Mouse (Mus musculus) T-helper 17 cell (primary cell): Measurements from ENCODE around the gene Slc39a13.
"Not testable (repeated sequence)": the region's sequence is repeated elsewhere in the genome, so short reads cannot be mapped to it uniquely, and the experiment has no call there.

Experiments used
- in situ Hi-C, 2 experiments: fragments of 300-600 bp; cut with MboI, MseI; formaldehyde crosslinking; loops; 1 replicate in 1 of 2; 2 replicates in 1 of 2; pipeline ENCODE4 v1.15.1; 2025; ENCODE audit warnings: high pct_unique_total_duplicates in 2 of 2

Slc39a13 gene

DNA sequence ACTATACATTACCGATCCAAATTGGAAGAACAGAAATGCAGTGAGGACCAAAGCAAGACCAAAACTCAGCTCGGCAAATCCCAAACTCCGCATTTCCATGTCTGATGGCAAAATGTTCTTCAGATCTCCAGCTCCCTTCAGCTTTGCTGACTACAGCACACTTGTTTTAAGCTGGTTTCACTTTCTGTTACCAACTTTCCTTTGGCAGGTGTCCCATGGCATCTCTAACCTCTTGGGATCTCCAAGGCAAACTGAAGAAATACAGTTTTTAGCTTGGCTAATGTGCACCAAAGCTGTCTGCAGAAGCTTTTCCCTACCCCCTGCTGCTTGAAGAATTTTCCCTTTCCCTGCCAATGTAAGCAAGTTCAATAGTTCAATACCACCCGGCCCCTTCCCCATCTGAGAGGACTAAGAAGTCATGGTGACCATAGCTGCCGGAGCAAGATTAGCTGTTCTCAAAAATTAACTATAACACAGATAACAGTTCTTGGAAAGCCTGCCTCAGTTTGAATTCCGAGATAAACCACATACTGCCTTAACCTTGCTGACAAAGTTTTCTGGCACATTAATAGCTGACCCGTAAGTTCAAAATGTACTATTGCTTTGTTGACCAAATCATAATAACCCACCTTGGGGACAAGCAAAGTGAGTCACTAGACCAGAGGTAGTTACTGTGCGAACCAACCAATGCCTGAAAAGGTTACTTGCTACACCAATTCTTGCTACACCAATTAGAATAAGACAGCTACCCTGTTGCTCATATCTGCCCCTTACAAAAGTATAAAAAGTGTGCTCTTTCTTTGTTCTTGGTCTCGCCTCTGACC is 42.6 kb downstream of the Slc39a13 start:
- in situ Hi-C loops: no loop called here

DNA sequence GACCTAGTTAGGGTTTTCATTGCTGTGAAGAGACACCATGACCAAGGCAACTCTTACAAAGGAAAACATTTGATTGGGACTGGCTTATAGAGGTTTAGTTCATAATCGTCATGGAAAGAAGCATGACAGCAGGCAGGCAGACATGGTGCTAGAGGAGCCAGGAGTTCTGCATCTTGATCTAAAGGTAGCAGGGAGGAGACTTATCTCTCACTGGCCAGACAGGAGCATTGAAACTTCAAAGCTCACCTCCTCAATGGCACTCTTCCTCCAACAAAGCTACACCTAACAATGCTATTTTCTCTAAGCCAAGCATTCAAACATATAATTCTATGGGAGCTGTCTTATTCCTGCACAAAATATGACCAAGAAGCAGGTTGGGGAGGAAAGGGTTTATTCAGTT is 43.7 kb downstream of the Slc39a13 start:
- in situ Hi-C loops: no loop called here

- in situ Hi-C loops: no loop called here
Observed at GRCm38 (mm10) chr2:91025081-91025516, 45.1 kb downstream of the Slc39a13 start.

GRCm38 (mm10) chr2:91023956-91024355 is 46.3 kb downstream of the Slc39a13 start:
- in situ Hi-C loops: no loop called here

GRCm38 (mm10) chr2:91023131-91023530 is 47.1 kb downstream of the Slc39a13 start:
- in situ Hi-C loops: no loop called here

GRCm38 (mm10) chr2:91022266-91022665 is 48.0 kb downstream of the Slc39a13 start:
- in situ Hi-C loops: not testable (repeated sequence)

- in situ Hi-C loops: no loop called here
Observed at GRCm38 (mm10) chr2:91019911-91020310, 50.3 kb downstream of the Slc39a13 start.

GRCm38 (mm10) chr2:91018061-91018788 is 52.0 kb downstream of the Slc39a13 start:
- in situ Hi-C loops: no loop called here

GRCm38 (mm10) chr2:91015386-91015785 is 54.8 kb downstream of the Slc39a13 start:
- in situ Hi-C loops: no loop called here

DNA sequence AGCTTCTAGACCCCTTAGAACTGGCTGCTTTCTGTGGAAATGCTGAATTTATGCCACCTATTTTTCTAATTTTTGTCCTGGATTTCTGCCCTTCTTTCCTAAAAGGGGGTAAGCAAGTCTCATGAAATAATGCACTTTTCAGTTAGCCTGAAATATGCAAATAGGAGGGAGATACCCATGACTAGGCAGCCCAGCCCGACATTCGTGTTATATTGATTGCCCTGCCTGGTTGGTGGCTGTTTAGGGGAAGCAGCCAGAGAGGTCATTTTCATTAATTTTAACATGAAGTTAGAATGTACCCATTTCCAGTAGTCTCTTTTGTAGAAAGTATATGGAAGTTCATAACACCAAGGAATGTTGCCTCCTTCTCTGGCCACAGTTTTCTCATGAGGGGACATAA is 56.3 kb downstream of the Slc39a13 start:
- in situ Hi-C loops: no loop called here
